Mouse (Mus musculus): ENCODE data around the gene Dhh. TPM values are rescaled to one million over a fixed set of nuclear protein-coding genes. Genes with fewer than 3 reads are reported as not detected.

Dhh gene
- polyA plus RNA-seq, 2 experiments: 0.08 TPM; not detected in 1

- Histone ChIP-seq H3K4me1 (replicated peaks; ENCODE audit: control insufficient read depth in 2 of 2, insufficient read depth in 2 of 2, low read length in 1 of 2) (peaks cover 5 to 11% of the 10 kb centered on the region in 2 experiments), H3K4me3 (ENCODE audit: insufficient read depth in 1 of 2, low read depth in 2 of 2, low read length in 2 of 2) (no peak overlapping the region), H3K9ac (replicated peaks) (no peak overlapping the region), H3K4me2 (ENCODE audit: low read depth) (no peak overlapping the region), H3K9me3 (ENCODE audit: control insufficient read depth, low read length) (no peaks in the 10 kb centered on the region), H3K36me3 (replicated peaks; ENCODE audit: control insufficient read depth, insufficient read depth, low read depth) (no peaks in the 10 kb centered on the region), H3K27me3 (ENCODE audit: control insufficient read depth, insufficient read depth, low read length) (no peaks in the 10 kb centered on the region; the same call in 1 of the 2 replicates), H3K27ac (no peak overlapping the region)
- ATAC-seq (ENCODE audit: insufficient read depth) (no peak), DNase-seq (ENCODE audit: low read depth in 3 of 3, low spot score in 3 of 3) (no peak)
- TF ChIP-seq EP300 (IDR thresholded peaks at IDR 0.05; ENCODE audit: low read depth) (no peak), CTCF (IDR thresholded peaks at IDR 0.05; ENCODE audit: low read depth) (no peak)
- WGBS (ENCODE audit: insufficient replicate concordance): 56% methylated on average over 8 of the region's 8 CpGs
These were observed 11.5 kb downstream of the Dhh start for GRCm38 (mm10) chr15:98886667-98887387.

- no peak overlapping the region for H3K4me2 ChIP-seq (ENCODE audit: low read depth)
- WGBS (ENCODE audit: insufficient replicate concordance): 67% methylated on average over 1 of the region's 1 CpGs
- no peak overlapping the region for H3K9ac ChIP-seq (replicated peaks)
These were observed 14.2 kb downstream of the Dhh start for GRCm38 (mm10) chr15:98884106-98884505.

GRCm38 (mm10) chr15:98883661-98884060 lies 14.7 kb downstream of the Dhh start:
- TF ChIP-seq EP300 (IDR thresholded peaks at IDR 0.05; ENCODE audit: low read depth): no peak
- no peak for TF ChIP-seq CTCF (IDR thresholded peaks at IDR 0.05; ENCODE audit: low read depth)
- no peaks in the 10 kb centered on the region for H3K27me3 ChIP-seq (ENCODE audit: control insufficient read depth, insufficient read depth, low read length)
- no peak for ATAC-seq (ENCODE audit: insufficient read depth)
- H3K9ac ChIP-seq (replicated peaks): no peak overlapping the region
- no peak overlapping the region for H3K4me2 ChIP-seq (ENCODE audit: low read depth)
- H3K27ac ChIP-seq: no peak overlapping the region
- DNase-seq (ENCODE audit: low read depth in 3 of 3, low spot score in 3 of 3): no peak
- H3K36me3 ChIP-seq (replicated peaks; ENCODE audit: control insufficient read depth, insufficient read depth, low read depth): no peaks in the 10 kb centered on the region
- no peak overlapping the region for H3K4me3 ChIP-seq (ENCODE audit: insufficient read depth in 1 of 2, low read depth in 2 of 2, low read length in 2 of 2)
- no peaks in the 10 kb centered on the region for H3K9me3 ChIP-seq (ENCODE audit: control insufficient read depth, low read length)
- peaks cover 11 to 15% of the 10 kb centered on the region in 2 experiments for H3K4me1 ChIP-seq (replicated peaks; ENCODE audit: control insufficient read depth in 2 of 2, insufficient read depth in 2 of 2, low read length in 1 of 2)

More at GRCm38 (mm10) chr15:98884106-98884505, 14.2 kb downstream of the Dhh start:
- H3K4me1 ChIP-seq (replicated peaks; ENCODE audit: control insufficient read depth in 2 of 2, insufficient read depth in 2 of 2, low read length in 1 of 2): peaks cover 11 to 15% of the 10 kb centered on the region in 2 experiments
- no peaks in the 10 kb centered on the region for H3K36me3 ChIP-seq (replicated peaks; ENCODE audit: control insufficient read depth, insufficient read depth, low read depth)
- no peaks in the 10 kb centered on the region for H3K27me3 ChIP-seq (ENCODE audit: control insufficient read depth, insufficient read depth, low read length)
- no peak overlapping the region for H3K4me3 ChIP-seq (ENCODE audit: insufficient read depth in 1 of 2, low read depth in 2 of 2, low read length in 2 of 2)
- TF ChIP-seq EP300 (IDR thresholded peaks at IDR 0.05; ENCODE audit: low read depth) (no peak), CTCF (IDR thresholded peaks at IDR 0.05; ENCODE audit: low read depth) (no peak)
- ATAC-seq (ENCODE audit: insufficient read depth) (no peak), DNase-seq (ENCODE audit: low read depth in 3 of 3, low spot score in 3 of 3) (no peak)
- H3K27ac ChIP-seq: no peak overlapping the region
- H3K9me3 ChIP-seq (ENCODE audit: control insufficient read depth, low read length): no peaks in the 10 kb centered on the region

GRCm38 (mm10) chr15:98881656-98882008 lies 16.7 kb downstream of the Dhh start:
- ATAC-seq (ENCODE audit: insufficient read depth) (peak; percentile 14; the same call in 1 of the 2 replicates), DNase-seq (ENCODE audit: low read depth in 3 of 3, low spot score in 3 of 3) (no peak)
- TF ChIP-seq EP300 (IDR thresholded peaks at IDR 0.05; ENCODE audit: low read depth) (no peak), CTCF (IDR thresholded peaks at IDR 0.05; ENCODE audit: low read depth) (no peak)
- Histone ChIP-seq H3K27me3 (ENCODE audit: control insufficient read depth, insufficient read depth, low read length) (no peaks in the 10 kb centered on the region), H3K4me2 (ENCODE audit: low read depth) (peak overlapping the region; percentile 95), H3K4me3 (ENCODE audit: insufficient read depth in 1 of 2, low read depth in 2 of 2, low read length in 2 of 2) (peak overlapping the region; percentile 10 to 77; a peak in 1 of 4 replicates), H3K27ac (peak overlapping the region; percentile 53), H3K9ac (replicated peaks) (no peak overlapping the region; the same call in 1 of the 2 replicates), H3K9me3 (ENCODE audit: control insufficient read depth, low read length) (no peaks in the 10 kb centered on the region), H3K36me3 (replicated peaks; ENCODE audit: control insufficient read depth, insufficient read depth, low read depth) (no peaks in the 10 kb centered on the region), H3K4me1 (replicated peaks; ENCODE audit: control insufficient read depth in 2 of 2, insufficient read depth in 2 of 2, low read length in 1 of 2) (peaks cover 11 to 15% of the 10 kb centered on the region in 2 experiments)
- WGBS (ENCODE audit: insufficient replicate concordance): 18% methylated on average over 5 of the region's 5 CpGs

DNA sequence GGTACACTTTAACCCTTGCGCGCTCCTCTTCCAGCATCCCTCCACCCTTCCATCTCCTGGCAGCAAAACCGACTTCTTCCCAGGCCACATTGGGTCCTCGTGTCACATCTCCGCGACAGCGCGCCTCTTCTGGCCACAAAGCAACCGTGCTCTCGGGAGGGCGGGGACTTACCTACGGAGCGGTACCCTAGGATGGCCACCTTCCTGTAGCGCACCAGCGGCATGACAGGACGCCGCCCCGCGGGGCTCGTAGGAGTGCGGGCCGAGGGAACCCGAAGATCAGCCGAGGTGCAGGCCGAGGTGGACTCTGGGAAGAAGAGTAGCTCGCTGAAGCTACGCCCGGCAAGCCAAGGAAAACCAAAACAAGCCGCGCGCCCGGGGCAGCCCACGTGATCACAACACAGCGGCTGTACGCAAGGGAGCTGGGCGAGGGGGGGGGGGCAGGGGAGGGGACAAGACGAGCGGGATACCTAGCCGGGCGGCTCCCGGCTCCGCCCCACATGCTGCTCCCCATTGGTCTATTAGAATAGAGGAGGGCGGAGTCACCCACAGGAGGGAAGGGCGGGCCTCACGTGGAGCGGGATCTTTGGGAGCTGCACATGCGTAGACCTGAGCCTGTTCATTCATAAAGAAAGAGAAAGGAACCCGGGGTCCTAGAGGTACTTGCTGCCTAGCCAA lies 17.2 kb downstream of the Dhh start:
- ATAC-seq (ENCODE audit: insufficient read depth) (peak; percentile 98), DNase-seq (ENCODE audit: low read depth in 3 of 3, low spot score in 3 of 3) (peak; percentile 93 to 95 (median 94))
- no peaks in the 10 kb centered on the region for H3K36me3 ChIP-seq (replicated peaks; ENCODE audit: control insufficient read depth, insufficient read depth, low read depth)
- peak overlapping the region; percentile 63 to 77 for H3K4me3 ChIP-seq (ENCODE audit: insufficient read depth in 1 of 2, low read depth in 2 of 2, low read length in 2 of 2)
- H3K9me3 ChIP-seq (ENCODE audit: control insufficient read depth, low read length): no peaks in the 10 kb centered on the region
- no peaks in the 10 kb centered on the region for H3K27me3 ChIP-seq (ENCODE audit: control insufficient read depth, insufficient read depth, low read length)
- H3K4me1 ChIP-seq (replicated peaks; ENCODE audit: control insufficient read depth in 2 of 2, insufficient read depth in 2 of 2, low read length in 1 of 2): peaks cover 11 to 15% of the 10 kb centered on the region in 2 experiments
- H3K27ac ChIP-seq: peak overlapping the region; percentile 79
- TF ChIP-seq EP300 (IDR thresholded peaks at IDR 0.05; ENCODE audit: low read depth): no peak
- TF ChIP-seq CTCF (IDR thresholded peaks at IDR 0.05; ENCODE audit: low read depth): peak; percentile 75
- WGBS (ENCODE audit: insufficient replicate concordance): under 1% methylated on average over 45 of the region's 48 CpGs
- H3K9ac ChIP-seq (replicated peaks): peak overlapping the region; percentile 72
- H3K4me2 ChIP-seq (ENCODE audit: low read depth): peak overlapping the region; percentile 95

Data from liver, embryonic 14.5 days (tissue).